Mouse (Mus musculus) splenic B cell, adult 2 months (primary cell): Measurements from ENCODE around the gene Gm21411.
"Not testable (repeated sequence)": the region's sequence is repeated elsewhere in the genome, so short reads cannot be mapped to it uniquely, and the experiment has no call there.

Experiments used
- DNase-seq: peaks from one replicate; pipeline ENCODE4 v3.0.0-alpha.2; 2011; ENCODE audit warnings: low read depth, low spot score
- H3K27me3 ChIP-seq: 2 replicates; pipeline ENCODE4 v1.6.1; 2012; ENCODE audit warnings: mild to moderate bottlenecking, low read length, moderate library complexity, mixed read lengths; ENCODE audit not compliant: control insufficient read depth, poor library complexity, insufficient read depth, severe bottlenecking
- H3K36me3 ChIP-seq: 2 replicates; pipeline ENCODE4 v1.6.1; 2012; ENCODE audit warnings: mild to moderate bottlenecking, low read length, moderate library complexity, mixed read lengths; ENCODE audit not compliant: control insufficient read depth, poor library complexity, insufficient read depth, severe bottlenecking

Gm21411 gene

GRCm38 (mm10) chr4:146909386-146910137, at the start of gene Gm21411:
Gm21411 (minus strand) TSS chr4:146909590.
- not testable (repeated sequence) for H3K36me3 ChIP-seq, DNase-seq

DNA sequence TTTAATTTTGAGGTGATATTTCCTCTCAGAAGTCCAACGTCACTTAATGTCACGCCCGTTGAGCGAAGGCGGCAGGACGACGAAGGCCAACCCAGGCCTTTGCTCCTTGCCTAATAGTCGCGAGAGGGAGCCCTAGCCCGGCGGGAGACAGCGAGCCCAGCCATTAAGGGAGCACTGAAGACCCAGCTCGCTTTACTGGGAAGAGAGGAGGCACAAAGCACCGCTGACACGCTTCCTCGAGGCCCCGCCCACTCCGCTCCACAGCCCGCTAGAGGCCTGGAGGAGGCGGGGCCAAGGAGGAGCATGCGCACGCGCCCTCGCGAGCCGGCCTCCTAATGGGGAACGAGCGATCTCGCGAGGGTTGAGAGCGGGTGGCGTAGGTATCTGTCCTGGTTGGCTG, 32.3 kb upstream of the Gm21411 start:
- DNase-seq, H3K27me3 ChIP-seq, H3K36me3 ChIP-seq: not testable (repeated sequence)

More at GRCm38 (mm10) chr4:146909386-146910137, at the start of gene Gm21411:
- H3K27me3 ChIP-seq: not testable (repeated sequence)

- DNase-seq: no peak
- H3K27me3 ChIP-seq: no peaks in the 10 kb centered on the region; the same call in 1 of the 2 replicates
- H3K36me3 ChIP-seq: no peaks in the 10 kb centered on the region
Observed at GRCm38 (mm10) chr4:146932311-146933082, 23.1 kb upstream of the Gm21411 start.

DNA sequence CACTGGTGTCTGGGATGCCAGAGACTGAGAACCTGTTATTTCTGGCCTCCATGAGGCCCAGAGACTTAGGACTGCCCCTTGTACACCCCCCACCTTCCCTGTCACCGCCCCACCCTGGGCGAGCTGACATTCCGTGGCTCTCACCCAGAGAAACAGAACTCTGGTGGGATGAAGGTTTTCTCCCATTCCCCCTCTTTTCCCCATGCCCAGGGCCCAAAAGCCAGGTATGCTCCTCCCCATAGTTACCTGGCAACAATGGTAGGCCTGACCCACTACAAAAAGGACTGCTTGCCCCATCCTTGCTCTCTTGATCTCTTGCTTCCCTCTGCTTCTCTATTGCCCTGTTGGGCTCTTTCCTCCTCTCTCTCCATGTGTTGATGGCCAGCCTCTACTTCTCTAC, 5.8 kb upstream of the Gm21411 start:
- H3K27me3 ChIP-seq: no peaks in the 10 kb centered on the region
- DNase-seq: no peak
- no peaks in the 10 kb centered on the region for H3K36me3 ChIP-seq

GRCm38 (mm10) chr4:146908131-146908530, 1.3 kb downstream of the Gm21411 start:
- not testable (repeated sequence) for H3K27me3 ChIP-seq, H3K36me3 ChIP-seq, DNase-seq

- H3K27me3 ChIP-seq, DNase-seq, H3K36me3 ChIP-seq: not testable (repeated sequence)
Observed at GRCm38 (mm10) chr4:146904782-146905181, 4.6 kb downstream of the Gm21411 start.

DNA sequence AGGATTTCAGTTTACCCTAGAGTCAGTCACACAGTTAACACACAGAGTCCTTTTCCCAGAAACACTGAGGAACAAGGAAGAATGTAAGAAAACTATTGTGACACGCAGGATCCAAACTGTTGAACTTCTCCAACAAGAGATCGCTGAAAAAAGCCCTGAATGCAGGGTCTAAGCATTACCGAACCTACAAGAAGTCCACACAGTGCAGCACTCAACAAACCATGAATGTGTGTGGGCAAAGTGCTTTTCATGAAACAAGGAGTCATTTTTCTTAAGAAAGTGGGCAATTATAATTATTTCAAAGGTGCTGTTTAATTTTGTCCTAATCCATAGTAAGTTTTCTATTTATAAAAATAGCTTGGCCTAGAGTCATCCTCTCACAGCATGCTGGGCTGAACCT, 6.3 kb downstream of the Gm21411 start:
- H3K27me3 ChIP-seq, H3K36me3 ChIP-seq: not testable (repeated sequence)

More for the DNA sequence above, 6.3 kb downstream of the Gm21411 start:
- DNase-seq: not testable (repeated sequence)
